Mouse (Mus musculus) lung, embryonic 16.5 days (tissue): ENCODE measurements around the gene Ino80d. TPM values are rescaled to one million over a fixed set of nuclear protein-coding genes. Genes with fewer than 3 reads are reported as not detected.
A peak's percentile ranks its signal among the peaks of the same experiment; 100 is the strongest.

Experiments used
- ATAC-seq: fragments of 200-750 bp; cut with Nextera tagmentation; 2 replicates; pipeline ENCODE4 v1.8.0; 2017; ENCODE audit warnings: low read depth, mild to moderate bottlenecking, moderate library complexity
- H3K27ac ChIP-seq: fragments of 300-500 bp; sonication (generic); 2 replicates; pipeline ENCODE4 v1.5.1; 2014; ENCODE audit warnings: mild to moderate bottlenecking, control low read depth, low read length
- H3K27me3 ChIP-seq: fragments of 300-500 bp; sonication (generic); 2 replicates; pipeline ENCODE4 v1.6.1; 2014; ENCODE audit warnings: low read depth, low read length, mixed read lengths; ENCODE audit not compliant: control insufficient read depth, insufficient read depth
- H3K36me3 ChIP-seq: fragments of 300-500 bp; sonication (generic); 2 replicates; pipeline ENCODE4 v1.6.1; 2014; ENCODE audit warnings: low read length; ENCODE audit not compliant: control insufficient read depth, insufficient read depth
- H3K4me1 ChIP-seq: fragments of 300-500 bp; sonication (generic); replicated peaks from 2 replicates; pipeline ENCODE4 v1.6.1; 2014; ENCODE audit warnings: low read length, mixed read lengths; ENCODE audit not compliant: control insufficient read depth, insufficient read depth
- H3K4me2 ChIP-seq: fragments of 300-500 bp; sonication (generic); 2 replicates; pipeline ENCODE4 v1.6.1; 2014; ENCODE audit warnings: low read depth, low read length, control low read depth
- H3K4me3 ChIP-seq: fragments of 300-500 bp; sonication (generic); 2 replicates; pipeline ENCODE4 v1.5.1; 2014; ENCODE audit warnings: mild to moderate bottlenecking, low read length, control low read depth
- H3K9ac ChIP-seq: fragments of 300-500 bp; sonication (generic); 2 replicates; pipeline ENCODE4 v1.6.1; 2014; ENCODE audit warnings: low read length, control low read depth
- H3K9me3 ChIP-seq: fragments of 300-500 bp; sonication (generic); 2 replicates; pipeline ENCODE4 v1.6.1; 2016; ENCODE audit warnings: low read length; ENCODE audit not compliant: control insufficient read depth
- WGBS: fragments of 180-500 bp; shearing (Covaris S2); extraction: QIAGEN DNeasy Blood & Tissue Kit; methylation state at CpG from one replicate; pipeline ENCODE4 v1.1.7; 2014; 5-methylcytosine and 5-hydroxymethylcytosine counted together
- polyA plus RNA-seq: library from polyadenylated mRNA; unstranded; fragments of >200 nt; fragmentation: Nextera tagmentation; extraction: Ambion mirVana; gene quantifications from 2 replicates; pipeline ENCODE4 v1.2.1, GENCODE M21; 2015

The Ino80d gene
- polyA plus RNA-seq, 1 experiment from 2014 or later = 9.7 TPM

GRCm38 (mm10) chr1:62952319-62952718 is 162.1 kb downstream of the Ino80d start:
- H3K36me3 ChIP-seq = no peaks in the 10 kb centered on the region
- 84% methylated on average over 3 of the region's 3 CpGs for WGBS
- H3K4me2 ChIP-seq = no peak overlapping the region
- H3K4me1 ChIP-seq = peaks cover 21% of the 10 kb centered on the region
- no peaks in the 10 kb centered on the region for H3K27me3 ChIP-seq
- no peak for ATAC-seq
- H3K9ac ChIP-seq = no peak overlapping the region
- no peaks in the 10 kb centered on the region for H3K9me3 ChIP-seq
- no peak overlapping the region for H3K4me3 ChIP-seq
- no peak overlapping the region for H3K27ac ChIP-seq

GRCm38 (mm10) chr1:62951067-62951809 is 163.2 kb downstream of the Ino80d start:
- H3K27ac ChIP-seq = peak overlapping the region; percentile 39
- H3K36me3 ChIP-seq = no peaks in the 10 kb centered on the region
- peak; percentile 59; the same call in 1 of the 2 replicates for ATAC-seq
- no peaks in the 10 kb centered on the region for H3K9me3 ChIP-seq
- no peak overlapping the region for H3K4me3 ChIP-seq
- H3K4me1 ChIP-seq = peaks cover 28% of the 10 kb centered on the region
- H3K4me2 ChIP-seq = no peak overlapping the region
- 50% methylated on average over 7 of the region's 7 CpGs for WGBS
- H3K9ac ChIP-seq = no peak overlapping the region
- no peaks in the 10 kb centered on the region for H3K27me3 ChIP-seq

GRCm38 (mm10) chr1:62950526-62950925 is 163.9 kb downstream of the Ino80d start:
- H3K4me3 ChIP-seq = no peak overlapping the region

GRCm38 (mm10) chr1:62947807-62948206 is 166.7 kb downstream of the Ino80d start:
- Histone ChIP-seq H3K4me2 (no peak overlapping the region), H3K4me1 (peaks cover 26% of the 10 kb centered on the region), H3K9ac (no peak overlapping the region), H3K36me3 (no peaks in the 10 kb centered on the region), H3K9me3 (no peaks in the 10 kb centered on the region), H3K27ac (peak overlapping the region; percentile 83), H3K4me3 (no peak overlapping the region), H3K27me3 (no peaks in the 10 kb centered on the region)
- ATAC-seq = peak; percentile 93

More at GRCm38 (mm10) chr1:62950526-62950925, 163.9 kb downstream of the Ino80d start:
- Histone ChIP-seq H3K9ac (no peak overlapping the region), H3K9me3 (no peaks in the 10 kb centered on the region), H3K27ac (no peak overlapping the region), H3K36me3 (no peaks in the 10 kb centered on the region), H3K4me1 (peaks cover 30% of the 10 kb centered on the region), H3K4me2 (no peak overlapping the region), H3K27me3 (no peaks in the 10 kb centered on the region)
- ATAC-seq = no peak
- 73% methylated on average over 9 of the region's 9 CpGs for WGBS

GRCm38 (mm10) chr1:62946987-62947386 is 167.5 kb downstream of the Ino80d start:
- no peak overlapping the region for H3K9ac ChIP-seq
- no peaks in the 10 kb centered on the region for H3K36me3 ChIP-seq
- peak overlapping the region; percentile 83 for H3K27ac ChIP-seq
- peaks cover 28% of the 10 kb centered on the region for H3K4me1 ChIP-seq
- 60% methylated on average over 5 of the region's 5 CpGs for WGBS
- H3K27me3 ChIP-seq = no peaks in the 10 kb centered on the region
- no peaks in the 10 kb centered on the region for H3K9me3 ChIP-seq
- no peak overlapping the region for H3K4me2 ChIP-seq
- no peak overlapping the region for H3K4me3 ChIP-seq
- ATAC-seq = no peak

GRCm38 (mm10) chr1:62934752-62935329 is 179.6 kb downstream of the Ino80d start:
- 83% methylated on average over 10 of the region's 10 CpGs for WGBS
- no peak for ATAC-seq
- no peak overlapping the region for H3K27ac ChIP-seq

GRCm38 (mm10) chr1:62934100-62934513 is 180.4 kb downstream of the Ino80d start:
- Histone ChIP-seq H3K36me3 (no peaks in the 10 kb centered on the region), H3K4me1 (peaks cover 18% of the 10 kb centered on the region), H3K9ac (no peak overlapping the region), H3K27ac (peak overlapping the region; percentile 28; the same call in 1 of the 2 replicates), H3K9me3 (no peaks in the 10 kb centered on the region), H3K4me2 (0 out of 2 replicates have a peak overlapping the region, but pooled peaks have one; percentile 1), H3K27me3 (no peaks in the 10 kb centered on the region), H3K4me3 (no peak overlapping the region)
- WGBS = 55% methylated on average over 9 of the region's 9 CpGs
- ATAC-seq = peak; percentile 73

More at GRCm38 (mm10) chr1:62934752-62935329, 179.6 kb downstream of the Ino80d start:
- Histone ChIP-seq H3K4me2 (no peak overlapping the region), H3K27me3 (no peaks in the 10 kb centered on the region), H3K4me1 (peaks cover 16% of the 10 kb centered on the region), H3K4me3 (no peak overlapping the region), H3K9me3 (no peaks in the 10 kb centered on the region), H3K36me3 (no peaks in the 10 kb centered on the region), H3K9ac (no peak overlapping the region)

GRCm38 (mm10) chr1:62933288-62934099 is 181.0 kb downstream of the Ino80d start:
- H3K9ac ChIP-seq = no peak overlapping the region
- H3K9me3 ChIP-seq = no peaks in the 10 kb centered on the region

GRCm38 (mm10) chr1:62929477-62929876 is 185.0 kb downstream of the Ino80d start:
- Histone ChIP-seq H3K4me3 (no peak overlapping the region), H3K4me2 (no peak overlapping the region), H3K9ac (no peak overlapping the region), H3K27ac (no peak overlapping the region), H3K9me3 (no peaks in the 10 kb centered on the region), H3K4me1 (peaks cover 18% of the 10 kb centered on the region), H3K36me3 (no peaks in the 10 kb centered on the region), H3K27me3 (no peaks in the 10 kb centered on the region)
- WGBS = 4% methylated on average over 8 of the region's 8 CpGs
- peak; percentile 63; the same call in 1 of the 2 replicates for ATAC-seq

More at GRCm38 (mm10) chr1:62933288-62934099, 181.0 kb downstream of the Ino80d start:
- peak; percentile 49 for ATAC-seq
- WGBS = 57% methylated on average over 15 of the region's 15 CpGs
- Histone ChIP-seq H3K4me3 (no peak overlapping the region), H3K27ac (peak overlapping the region; percentile 58), H3K27me3 (no peaks in the 10 kb centered on the region), H3K4me1 (peaks cover 18% of the 10 kb centered on the region), H3K4me2 (no peak overlapping the region), H3K36me3 (no peaks in the 10 kb centered on the region)
